Mouse (Mus musculus) fat pad, adult 2 months (tissue): ENCODE data around the gene Gm26897.

Source experiments
- DNase-seq: peaks from one replicate; pipeline ENCODE4 v3.0.0-alpha.2; 2011; ENCODE audit warnings: low read depth, low spot score; ENCODE audit errors: extremely low read depth

Gene Gm26897

DNA sequence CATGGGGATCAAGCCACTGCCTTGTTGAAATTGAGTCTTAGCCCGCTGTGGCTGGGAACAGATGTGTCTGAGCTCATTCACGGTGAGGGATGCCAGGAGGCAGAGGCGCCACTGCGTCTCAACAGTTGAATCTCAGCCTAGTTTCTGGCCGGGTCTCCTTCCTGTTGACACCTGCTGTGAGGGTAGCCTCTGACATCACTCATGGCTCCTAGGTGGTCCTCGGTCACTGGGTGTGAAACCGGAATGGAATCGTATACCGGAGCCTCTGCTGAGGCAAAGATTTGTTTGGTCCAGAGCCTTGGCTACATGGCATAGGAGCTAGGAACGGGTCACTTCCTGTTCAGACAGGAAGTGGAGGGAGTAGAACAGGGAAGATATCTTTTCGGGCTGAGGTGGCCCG, at the start of gene Gm26897:
Gene Gm26897 (plus strand): TSS at position 74 of the 400 bp plus-strand sequence.
- DNase-seq: no peak

DNA sequence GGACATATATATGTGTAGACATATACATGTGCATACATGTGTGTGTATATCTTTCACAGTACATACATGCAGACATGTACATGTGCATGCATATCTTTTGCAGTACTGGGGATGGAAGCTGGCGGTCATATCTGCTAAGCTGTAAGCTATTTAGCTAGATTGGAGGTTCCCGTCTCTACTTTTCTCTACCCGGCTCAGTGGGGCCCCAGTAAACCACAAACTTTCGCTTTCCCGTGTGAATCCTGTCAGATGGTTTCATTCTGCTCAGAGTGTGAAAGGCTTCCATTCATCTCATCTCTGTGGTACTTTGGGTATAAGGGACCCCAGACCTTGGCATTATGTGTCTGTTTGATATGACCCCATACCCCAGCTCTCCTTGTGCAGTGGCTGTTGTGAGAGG, 46.4 kb upstream of the Gm26897 start:
- no peak for DNase-seq

DNA sequence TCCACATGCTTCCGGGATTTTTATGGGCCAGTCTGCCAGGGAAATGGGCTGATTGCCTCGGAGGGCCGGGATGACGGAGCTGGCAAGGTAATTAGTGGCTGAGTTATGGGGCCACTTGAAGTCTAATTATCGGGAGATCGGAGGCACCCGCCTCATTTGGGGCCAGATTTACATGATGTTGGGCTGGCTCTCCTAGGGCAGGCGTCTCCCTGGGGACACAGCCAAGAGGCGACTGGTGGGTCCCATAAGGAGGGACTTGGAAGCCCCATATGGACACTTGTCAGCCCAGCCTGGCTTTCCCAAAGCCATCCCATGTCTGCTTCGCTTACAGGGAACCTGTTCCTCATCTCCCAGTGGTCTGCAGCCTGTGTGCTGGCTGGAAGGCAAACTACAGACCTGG, 45.1 kb upstream of the Gm26897 start:
- no peak for DNase-seq

DNA sequence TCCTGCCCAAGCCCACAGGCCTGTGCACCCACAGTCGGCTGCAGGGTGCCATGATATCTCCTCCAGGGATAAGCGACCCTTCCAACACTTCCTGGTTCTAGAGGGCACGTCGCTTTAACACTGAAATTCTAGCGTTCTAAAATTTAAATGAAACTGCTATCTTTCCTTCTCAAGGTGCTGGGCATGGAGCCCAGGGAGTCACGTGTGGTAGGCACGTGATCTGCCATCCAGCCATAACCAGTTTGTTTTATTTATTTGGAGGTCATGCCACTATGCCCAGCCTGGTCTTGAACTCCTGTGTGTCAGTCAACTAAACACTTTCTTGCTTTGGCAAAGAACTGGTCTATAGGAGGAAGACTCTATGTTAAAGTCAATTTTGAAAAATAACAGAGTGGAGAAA, 35.7 kb upstream of the Gm26897 start:
- DNase-seq: no peak

DNA sequence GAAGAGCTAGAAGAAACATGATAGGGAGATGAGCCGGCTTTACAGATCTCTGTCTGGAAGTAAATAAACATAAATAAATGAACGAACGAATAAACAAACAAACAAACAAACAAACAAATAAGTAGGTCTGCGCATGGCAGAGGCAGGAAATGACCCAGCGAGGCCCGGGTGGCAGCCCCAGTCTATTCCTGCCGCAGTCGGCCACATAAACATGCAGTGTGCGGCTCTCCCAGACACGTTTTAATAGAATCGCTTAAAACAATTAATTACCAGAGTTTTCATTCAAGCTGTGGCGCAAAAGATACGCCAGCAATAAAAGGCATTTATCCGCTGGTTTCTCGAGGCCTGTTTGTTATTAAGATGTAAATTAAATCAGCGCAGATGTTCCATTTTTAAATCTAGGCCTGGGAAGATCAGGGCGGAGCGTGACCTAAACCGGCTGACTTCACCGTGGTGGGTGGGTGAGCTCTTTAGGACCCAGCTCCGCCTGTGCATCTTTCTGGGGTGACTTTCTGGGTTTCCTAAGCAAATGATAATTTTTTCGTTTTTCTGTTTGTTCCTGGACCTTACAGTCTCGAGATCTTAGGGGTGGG, 33.9 kb upstream of the Gm26897 start:
- no peak for DNase-seq

DNA sequence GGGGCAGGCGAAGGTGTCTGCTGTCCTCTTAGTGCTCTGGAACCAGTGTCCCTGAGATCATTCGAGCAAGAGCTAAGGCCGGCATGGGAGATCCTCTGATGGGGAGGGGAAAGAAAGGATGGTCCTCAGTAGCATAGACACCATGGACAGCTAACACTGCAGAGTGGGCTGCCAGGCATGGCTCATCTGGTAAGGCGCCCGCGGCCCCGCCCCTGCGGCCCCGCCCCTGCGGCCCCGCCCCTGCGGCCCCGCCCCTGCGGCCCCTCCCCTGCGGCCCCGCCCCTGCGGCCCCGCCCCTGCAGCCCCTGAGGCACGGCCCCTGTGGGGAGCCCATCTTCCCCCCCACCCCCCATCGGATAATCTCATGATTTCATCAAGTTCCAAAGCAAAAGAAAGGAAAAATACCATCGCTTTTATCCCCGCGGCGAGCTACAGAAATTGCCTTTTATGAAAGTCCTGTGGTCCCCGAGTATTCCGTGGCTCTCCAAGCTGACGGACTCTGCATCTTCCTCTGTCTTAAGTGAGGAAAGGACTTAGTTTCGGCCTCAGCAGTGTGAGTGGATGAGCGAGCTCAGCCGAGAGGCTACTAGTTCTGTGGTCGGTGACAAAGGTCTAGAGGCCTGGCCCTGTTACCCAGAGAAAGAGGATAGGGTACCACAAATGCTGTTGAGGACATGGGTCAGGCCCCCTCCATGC, 31.9 kb upstream of the Gm26897 start:
- DNase-seq: no peak

DNA sequence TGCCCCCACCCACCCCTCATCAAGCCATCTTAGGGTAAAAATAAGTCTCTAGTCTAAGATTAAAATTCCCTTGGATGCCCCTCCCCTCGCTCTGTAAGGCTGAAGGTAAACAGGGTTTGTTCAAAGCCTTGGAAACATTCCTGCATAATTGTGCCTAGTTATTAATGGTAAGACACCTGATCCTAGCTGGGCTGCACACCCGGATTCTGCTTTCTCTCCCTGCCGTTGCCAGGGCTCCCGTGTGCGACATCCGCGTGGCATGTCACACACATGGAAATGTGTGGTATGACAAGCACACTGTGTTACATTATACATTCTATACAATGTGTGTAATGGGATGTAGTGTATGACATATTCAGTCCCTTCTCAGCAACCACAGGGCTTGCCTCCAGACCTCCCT, 30.1 kb upstream of the Gm26897 start:
- DNase-seq: no peak

DNA sequence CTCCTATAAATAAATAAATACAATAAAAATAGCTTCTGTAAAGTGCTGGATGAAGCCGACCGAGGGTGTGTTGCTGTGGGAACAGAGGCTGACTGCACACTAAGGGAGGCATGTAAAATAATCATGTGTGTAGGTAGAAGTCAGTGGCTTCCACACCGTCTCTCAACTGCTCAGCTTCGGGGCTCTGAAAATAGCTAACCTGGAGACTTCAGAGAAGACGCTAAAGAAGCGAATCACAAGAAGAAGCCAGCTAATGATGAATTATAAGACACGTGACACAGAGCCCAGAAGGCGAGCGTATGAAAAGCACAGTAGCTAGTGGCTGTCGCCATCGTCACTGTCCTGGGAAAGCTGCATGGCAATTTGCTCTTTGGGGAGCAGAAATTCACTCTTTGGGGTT, 29.4 kb upstream of the Gm26897 start:
- DNase-seq: no peak

DNA sequence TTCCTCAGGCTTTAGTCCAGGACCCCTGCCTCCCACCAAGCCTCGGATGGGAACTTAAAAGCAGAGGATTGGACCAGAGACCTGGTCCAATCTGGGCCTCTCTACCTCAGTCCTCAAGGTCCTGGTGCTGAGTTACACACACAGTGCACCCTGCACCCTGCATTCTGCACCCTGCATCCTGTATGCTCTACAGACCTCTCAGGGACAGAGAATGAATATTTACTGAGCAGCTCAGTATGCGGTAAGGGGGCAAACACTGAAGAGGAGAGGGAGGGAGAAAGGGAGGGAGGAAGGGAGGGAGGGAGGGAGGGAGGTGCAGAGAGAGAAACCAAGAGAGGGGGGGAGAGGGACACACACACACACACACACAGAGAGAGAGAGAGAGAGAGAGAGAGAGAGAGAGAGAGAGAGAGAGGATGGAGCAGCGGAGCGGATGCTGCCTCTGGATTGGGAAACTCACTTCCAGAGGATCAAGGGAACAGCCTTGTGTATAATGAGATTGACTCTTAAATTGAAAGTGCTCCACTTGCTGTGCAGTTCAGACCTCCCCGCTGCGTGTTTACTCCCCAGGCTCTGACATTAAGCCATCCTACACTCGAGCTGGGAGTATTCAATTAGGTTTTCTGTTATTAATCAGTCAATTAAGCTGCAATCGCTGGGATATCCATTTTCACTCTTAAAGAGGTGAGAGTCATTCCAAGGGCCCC, 24.4 kb upstream of the Gm26897 start:
- DNase-seq: no peak

DNA sequence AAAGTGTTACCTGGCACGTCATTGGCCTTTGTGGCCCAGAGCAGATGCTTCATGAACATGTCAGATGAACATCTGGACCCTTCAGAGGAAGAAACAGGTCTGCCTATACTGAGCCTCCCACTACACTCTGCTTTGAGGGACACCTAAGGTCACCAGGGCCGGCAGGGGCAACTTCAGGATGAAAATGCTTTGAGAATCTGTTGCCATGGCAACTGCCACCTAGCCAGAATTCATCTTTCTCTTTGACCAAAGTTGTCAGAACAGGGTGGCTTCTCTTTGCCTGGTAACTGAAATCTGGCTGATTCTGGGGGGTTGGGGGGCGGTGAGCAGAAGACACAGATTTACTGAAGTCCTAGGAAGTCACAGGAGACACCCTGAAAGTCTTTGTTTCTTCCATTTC, 14.7 kb upstream of the Gm26897 start:
- no peak for DNase-seq

DNA sequence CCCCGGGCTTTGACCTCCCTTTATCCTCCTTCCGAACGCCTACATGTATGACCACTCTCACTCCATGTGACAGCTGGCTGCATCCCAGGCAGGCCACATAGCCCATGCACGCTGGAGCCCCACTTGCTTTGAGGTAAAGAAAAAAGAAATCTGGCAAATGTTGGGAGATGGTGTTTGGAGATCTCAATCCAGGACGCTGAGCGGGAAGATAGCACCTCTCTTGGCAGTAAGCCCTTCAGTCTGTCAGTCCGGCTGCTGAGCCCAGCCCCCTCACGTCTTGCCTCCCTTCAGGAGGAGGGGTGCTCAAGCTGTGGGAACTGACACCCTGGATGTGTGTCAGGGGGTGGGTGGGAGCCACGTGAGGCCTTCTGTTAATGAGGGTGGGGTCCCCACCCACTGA, 13.0 kb upstream of the Gm26897 start:
- no peak for DNase-seq

DNA sequence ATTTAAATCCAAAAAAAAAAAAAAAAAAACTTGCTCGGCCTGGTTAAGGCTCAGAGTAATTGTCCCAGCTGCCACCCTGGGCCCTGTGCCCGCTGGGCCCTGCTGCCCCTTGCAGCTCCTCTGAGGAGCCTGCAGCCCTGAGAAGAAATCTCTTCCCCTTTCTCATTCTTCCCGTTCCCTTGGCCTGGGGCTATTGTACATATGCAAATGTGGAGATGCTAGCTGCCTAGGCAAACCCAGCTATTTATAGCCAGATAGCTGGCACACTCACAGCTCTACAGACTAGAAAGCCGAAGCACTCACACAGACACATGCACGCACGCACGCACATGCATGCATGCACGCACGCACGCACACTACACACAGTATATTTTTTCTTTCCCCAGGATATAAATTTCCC, 9.0 kb upstream of the Gm26897 start:
- no peak for DNase-seq

DNA sequence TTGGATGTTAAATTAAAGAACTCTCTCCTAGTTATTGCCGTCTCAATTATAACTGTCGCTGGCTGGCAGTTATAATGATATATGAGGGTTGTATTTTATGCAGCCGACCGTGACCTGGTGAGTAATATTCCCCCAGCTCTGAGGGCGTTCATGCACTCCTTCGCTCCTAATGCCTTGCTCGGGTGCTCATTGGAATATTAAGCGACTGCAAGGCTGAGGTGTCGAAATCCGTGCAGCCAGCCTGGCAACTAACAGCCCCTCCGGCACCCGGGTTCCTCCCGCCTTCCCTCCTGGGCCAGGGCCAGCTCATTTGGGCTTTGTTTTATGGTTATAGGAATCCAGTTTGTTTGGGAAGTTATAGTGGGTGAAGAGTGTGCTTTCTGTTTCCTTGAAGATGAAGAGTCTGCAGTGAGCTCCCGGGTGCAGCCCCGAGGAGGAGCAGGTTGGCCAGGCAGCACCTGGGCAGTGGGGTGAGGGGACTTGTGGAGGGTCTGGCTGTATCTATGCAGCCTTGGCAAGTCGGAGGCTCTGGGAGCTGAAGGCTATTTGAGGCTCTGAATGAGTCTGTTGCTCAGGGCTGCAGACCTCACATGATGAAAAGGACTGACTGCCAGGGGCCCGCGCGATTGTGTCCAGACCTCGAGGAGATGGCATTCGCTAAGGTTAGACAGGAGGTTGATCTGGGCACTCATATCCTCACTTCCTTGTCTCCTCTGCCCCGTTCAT, 8.4 kb upstream of the Gm26897 start:
- DNase-seq: peak; percentile 13

DNA sequence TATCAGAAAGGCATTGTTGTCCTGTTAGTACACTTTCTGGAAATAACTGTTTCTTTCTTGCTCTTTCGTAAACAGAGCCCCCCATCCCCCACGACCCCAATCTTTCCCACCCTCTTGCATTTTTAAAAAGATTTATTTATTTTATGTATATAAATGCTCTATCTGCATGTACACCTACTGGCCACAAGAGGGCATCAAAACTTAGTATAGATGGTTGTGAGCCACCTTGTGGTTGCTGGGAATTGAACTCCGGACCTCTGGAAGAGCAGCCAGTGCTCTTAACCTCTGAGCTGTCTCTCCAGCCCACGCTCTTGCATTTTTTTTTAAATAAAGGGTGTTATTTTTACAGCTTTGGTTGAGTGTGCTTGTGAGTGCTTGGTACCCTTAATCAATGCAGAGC, 5.3 kb upstream of the Gm26897 start:
- DNase-seq: no peak

DNA sequence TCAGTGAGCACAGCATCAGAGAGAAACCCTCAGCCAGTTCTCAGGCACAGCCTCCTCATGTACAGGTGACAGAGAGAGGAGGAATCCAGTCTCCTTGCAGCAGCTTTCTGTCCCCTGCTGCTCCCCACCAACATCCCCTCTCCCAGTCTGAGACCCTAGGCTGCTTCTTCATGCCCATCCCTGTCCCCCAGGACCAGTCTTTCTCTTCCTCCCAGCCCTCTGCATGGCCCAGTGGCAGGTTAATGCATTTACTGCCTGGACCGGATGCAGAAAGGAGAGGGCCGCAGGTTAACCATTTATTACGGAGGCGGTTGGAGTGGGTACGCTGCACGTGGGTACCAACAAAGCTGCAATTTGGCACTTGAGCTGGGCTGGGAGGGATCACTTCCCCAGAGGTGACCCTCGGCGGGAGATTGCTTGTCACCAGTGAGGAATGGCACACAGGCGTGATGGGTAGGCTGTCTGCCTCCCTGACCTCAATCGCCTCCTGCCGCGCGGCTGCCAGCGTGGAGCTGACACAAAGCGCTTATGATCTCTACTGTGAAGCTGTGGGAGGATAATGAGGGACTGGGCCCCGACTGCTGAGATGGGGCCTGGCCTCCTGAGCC, 3.1 kb upstream of the Gm26897 start:
- DNase-seq: no peak

DNA sequence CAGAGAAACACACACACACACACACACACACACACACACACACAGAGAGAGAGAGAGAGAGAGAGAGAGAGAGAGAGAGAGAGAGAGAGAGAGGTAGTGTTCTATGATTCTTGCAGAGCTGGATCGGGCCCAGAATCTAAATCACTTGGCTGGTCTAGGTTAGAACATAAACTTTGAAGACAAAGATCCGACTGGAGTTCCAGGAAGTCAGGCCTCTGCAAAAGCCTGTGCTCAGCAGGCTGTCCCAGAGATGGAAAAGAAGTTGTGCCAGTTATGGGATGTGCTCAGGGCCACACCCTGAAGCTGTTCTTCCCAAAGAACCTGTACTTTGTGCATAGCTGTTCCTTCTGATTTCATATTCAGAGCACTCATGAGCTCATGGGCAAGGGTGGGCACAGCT, 1.5 kb upstream of the Gm26897 start:
- DNase-seq: no peak

DNA sequence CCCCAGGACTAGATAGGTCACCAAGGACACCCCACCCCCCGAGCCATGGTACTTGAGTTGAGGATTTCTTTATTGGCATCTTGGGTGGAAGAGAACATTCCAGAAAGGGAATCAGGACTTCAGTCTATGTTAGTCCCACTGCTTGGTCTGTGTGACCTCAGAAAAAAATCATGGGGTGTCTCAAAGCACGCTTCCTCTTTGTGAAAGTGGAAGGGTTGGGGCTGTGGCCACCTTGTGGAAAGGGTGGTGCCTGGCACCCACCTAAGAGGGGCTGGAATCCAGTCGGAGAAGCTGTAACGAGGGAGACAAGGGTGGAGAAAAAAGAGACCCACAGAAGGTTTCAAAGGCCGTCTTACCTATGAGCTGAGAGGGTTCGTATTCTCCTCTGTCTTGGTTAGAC, 5.8 kb downstream of the Gm26897 start:
- no peak for DNase-seq

DNA sequence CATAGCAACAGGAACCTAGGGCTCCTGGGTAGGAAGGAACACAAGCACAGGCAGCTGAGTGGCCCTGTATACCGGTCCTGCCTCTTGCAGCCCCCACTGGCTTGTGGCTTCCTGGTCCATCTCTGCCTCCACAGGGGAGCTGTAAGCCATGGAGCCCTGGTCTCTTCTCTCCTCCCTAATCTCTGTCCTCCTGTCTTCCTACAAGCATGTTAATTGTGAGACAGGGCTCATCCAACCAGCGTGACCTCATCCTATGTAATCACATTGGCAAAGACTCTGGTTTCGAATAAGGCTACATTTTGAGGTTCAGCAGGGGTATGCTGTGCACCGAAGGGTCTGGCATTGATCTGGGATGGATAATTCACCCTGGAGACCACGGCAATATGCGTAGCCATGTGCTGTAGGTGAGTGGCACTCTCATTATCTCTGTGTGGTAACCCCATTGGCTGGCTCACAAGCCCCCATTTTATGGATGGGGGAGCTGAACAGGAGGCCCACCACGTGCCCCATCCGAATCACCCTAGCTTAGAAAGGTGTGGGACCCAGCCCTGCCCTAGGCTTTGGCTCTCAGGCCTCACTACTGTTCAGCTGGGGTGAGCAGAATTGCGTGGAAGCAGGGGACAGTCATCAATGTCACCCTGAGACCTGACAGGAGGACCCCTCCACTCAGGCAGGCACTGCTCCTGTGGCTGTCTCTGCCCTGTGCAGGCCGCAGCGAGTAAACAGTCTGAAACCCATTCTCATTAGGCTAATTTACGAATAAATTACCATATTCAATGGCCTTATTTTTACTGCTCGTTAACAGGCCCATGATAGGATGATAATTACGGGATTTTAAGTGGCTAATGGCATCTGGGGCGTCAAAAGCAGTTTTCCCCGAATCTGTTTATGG, 6.9 kb downstream of the Gm26897 start:
- no peak for DNase-seq

DNA sequence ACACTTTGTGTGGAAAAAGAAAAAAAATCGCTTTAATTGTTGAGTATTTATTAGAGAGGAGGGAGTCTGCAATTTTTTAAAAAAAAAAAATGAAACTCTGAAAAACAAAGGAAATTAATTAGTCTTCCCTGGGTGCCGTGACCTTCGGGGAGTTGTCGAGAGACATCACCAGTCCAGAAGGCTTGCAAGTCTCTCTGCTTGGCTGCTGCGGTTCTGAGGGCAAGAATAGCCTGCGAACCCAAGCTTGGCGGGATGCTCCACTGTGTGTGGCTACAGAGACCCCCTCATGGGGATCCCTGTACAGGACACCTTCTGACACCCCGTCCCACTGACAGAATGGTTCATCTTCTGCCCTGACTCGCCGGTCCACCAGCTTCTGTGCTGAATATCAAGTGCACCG, 7.6 kb downstream of the Gm26897 start:
- DNase-seq: no peak

DNA sequence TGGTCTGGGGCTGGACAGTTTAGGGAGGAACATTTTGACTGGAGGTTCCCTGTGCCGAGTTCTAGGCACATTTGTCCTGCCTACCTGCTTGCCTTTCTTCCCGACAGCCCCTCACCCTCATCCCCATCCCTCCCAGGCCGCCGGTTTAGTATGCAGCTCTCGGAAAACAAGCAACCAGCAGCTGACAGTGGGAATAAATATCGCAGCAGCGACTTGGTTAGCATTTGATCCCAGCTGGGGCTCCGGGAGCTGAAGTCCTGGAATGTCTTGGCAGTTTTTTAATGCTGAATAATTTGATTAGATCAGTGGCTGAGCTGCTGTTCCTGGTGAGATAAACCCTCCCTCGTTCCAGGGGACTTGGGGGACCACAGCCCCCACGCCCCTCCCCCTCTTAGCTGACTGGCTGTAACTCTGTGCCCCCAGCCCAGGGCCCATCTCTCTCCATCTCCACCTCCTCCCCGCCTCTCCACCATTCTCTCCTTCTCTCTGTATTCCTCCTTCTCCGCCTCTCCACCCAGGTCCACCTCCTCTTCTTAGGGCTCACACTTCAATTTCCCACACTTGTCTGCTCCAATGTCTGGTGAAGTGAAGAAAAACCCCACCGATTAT, 8.7 kb downstream of the Gm26897 start:
- DNase-seq: no peak
